Mouse (Mus musculus) adrenal gland, postnatal 25 days (tissue): ENCODE measurements around the gene Slc4a8. TPM values are rescaled to one million over a fixed set of nuclear protein-coding genes. Genes with fewer than 3 reads are reported as not detected.
A peak's percentile ranks its signal among the peaks of the same experiment; 100 is the strongest.
"Not testable (repeated sequence)": the region's sequence is repeated elsewhere in the genome, so short reads cannot be mapped to it uniquely, and the experiment has no call there.

ENCODE experiments used
- DNase-seq: peaks from one replicate; pipeline ENCODE4 v3.0.0; 2021; ENCODE audit warnings: mixed read lengths
- total RNA-seq: library from RNA; stranded (reverse); gene quantifications from 2 replicates; pipeline ENCODE4 v1.2.3, GENCODE M21; 2021

Gene Slc4a8
- total RNA-seq, 1 experiment from 2014 or later = 6.3 TPM

- no peak for DNase-seq
Observed at GRCm38 (mm10) chr15:100775189-100776166, 13.9 kb downstream of the Slc4a8 start.

- peak; percentile 49 for DNase-seq
Observed at GRCm38 (mm10) chr15:100776424-100776823, 14.9 kb downstream of the Slc4a8 start.

GRCm38 (mm10) chr15:100777020-100778016 lies 15.8 kb downstream of the Slc4a8 start:
- DNase-seq = peak; percentile 49

GRCm38 (mm10) chr15:100779896-100780295 lies 18.3 kb downstream of the Slc4a8 start:
- no peak for DNase-seq

GRCm38 (mm10) chr15:100783244-100783987 lies 21.9 kb downstream of the Slc4a8 start:
- no peak for DNase-seq

GRCm38 (mm10) chr15:100790219-100790618 lies 28.7 kb downstream of the Slc4a8 start:
- DNase-seq = no peak

- DNase-seq = no peak
Observed at GRCm38 (mm10) chr15:100792324-100792723, 30.8 kb downstream of the Slc4a8 start.

GRCm38 (mm10) chr15:100800914-100801313 lies 39.4 kb downstream of the Slc4a8 start:
- DNase-seq = no peak

- no peak for DNase-seq
Observed at GRCm38 (mm10) chr15:100808062-100808461, 46.5 kb downstream of the Slc4a8 start.

- DNase-seq = no peak
Observed at GRCm38 (mm10) chr15:100808484-100808883, 46.9 kb downstream of the Slc4a8 start.

GRCm38 (mm10) chr15:100810243-100810642 lies 48.7 kb downstream of the Slc4a8 start:
- DNase-seq = no peak

- no peak for DNase-seq
Observed at GRCm38 (mm10) chr15:100813501-100813900, 52.0 kb downstream of the Slc4a8 start.

- no peak for DNase-seq
Observed at GRCm38 (mm10) chr15:100814066-100814465, 52.5 kb downstream of the Slc4a8 start.

- no peak for DNase-seq
Observed at GRCm38 (mm10) chr15:100815310-100815709, 53.8 kb downstream of the Slc4a8 start.

- DNase-seq = no peak
Observed at GRCm38 (mm10) chr15:100818860-100819259, 57.3 kb downstream of the Slc4a8 start.

- no peak for DNase-seq
Observed at GRCm38 (mm10) chr15:100821824-100822223, 60.3 kb downstream of the Slc4a8 start.

- not testable (repeated sequence) for DNase-seq
Observed at GRCm38 (mm10) chr15:100822370-100822769, 60.8 kb downstream of the Slc4a8 start.

GRCm38 (mm10) chr15:100825249-100825856 lies 63.8 kb downstream of the Slc4a8 start:
- DNase-seq = no peak

GRCm38 (mm10) chr15:100826076-100826475 lies 64.5 kb downstream of the Slc4a8 start:
- DNase-seq = no peak

- DNase-seq = no peak
Observed at GRCm38 (mm10) chr15:100829775-100830174, 68.2 kb downstream of the Slc4a8 start.

GRCm38 (mm10) chr15:100830682-100831081 lies 69.1 kb downstream of the Slc4a8 start:
- no peak for DNase-seq
